Mouse (Mus musculus): ENCODE data around the gene Gm266. TPM values are rescaled to one million over a fixed set of nuclear protein-coding genes. Genes with fewer than 3 reads are reported as not detected.

Gene Gm266
- polyA plus RNA-seq, 1 experiment: not detected

DNA sequence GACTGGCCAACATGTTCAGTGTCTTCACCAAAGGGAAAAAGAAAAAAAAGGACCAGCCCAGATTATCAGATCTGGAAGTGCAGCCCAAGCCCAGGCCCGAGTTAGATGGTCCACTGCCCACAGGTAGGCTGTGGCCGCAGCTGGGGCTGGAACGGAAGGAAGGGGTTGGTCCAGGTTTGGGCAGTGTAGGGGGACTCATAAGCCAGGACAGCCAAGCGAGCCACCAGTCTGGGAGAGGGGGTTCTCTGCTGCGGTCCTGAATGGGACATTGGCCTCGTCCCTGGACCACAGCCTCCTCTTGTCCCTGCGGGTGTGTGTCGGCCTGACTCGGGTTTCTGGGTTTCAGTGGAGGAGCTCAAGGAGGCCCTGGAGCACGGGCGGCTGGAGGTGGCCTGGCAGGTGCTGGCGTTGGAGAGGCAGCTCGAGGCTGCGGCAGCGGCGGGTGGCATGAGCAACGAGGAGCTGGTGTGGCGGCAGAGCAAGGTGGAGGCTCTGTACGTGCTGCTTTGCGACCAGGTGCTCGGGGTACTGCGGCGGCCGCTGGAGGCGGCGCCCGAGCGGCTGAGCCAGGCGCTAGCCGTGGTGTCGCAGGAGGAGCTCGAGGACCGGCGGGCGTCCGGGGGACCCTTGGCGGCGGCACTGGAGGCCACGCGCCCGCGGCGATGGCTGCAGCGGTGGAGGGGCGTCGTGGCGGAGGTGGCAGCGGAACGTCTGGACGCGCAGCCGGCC, 40.3 kb downstream of the Gm266 start:
- 10% methylated on average over 52 of the region's 52 CpGs for WGBS

DNA sequence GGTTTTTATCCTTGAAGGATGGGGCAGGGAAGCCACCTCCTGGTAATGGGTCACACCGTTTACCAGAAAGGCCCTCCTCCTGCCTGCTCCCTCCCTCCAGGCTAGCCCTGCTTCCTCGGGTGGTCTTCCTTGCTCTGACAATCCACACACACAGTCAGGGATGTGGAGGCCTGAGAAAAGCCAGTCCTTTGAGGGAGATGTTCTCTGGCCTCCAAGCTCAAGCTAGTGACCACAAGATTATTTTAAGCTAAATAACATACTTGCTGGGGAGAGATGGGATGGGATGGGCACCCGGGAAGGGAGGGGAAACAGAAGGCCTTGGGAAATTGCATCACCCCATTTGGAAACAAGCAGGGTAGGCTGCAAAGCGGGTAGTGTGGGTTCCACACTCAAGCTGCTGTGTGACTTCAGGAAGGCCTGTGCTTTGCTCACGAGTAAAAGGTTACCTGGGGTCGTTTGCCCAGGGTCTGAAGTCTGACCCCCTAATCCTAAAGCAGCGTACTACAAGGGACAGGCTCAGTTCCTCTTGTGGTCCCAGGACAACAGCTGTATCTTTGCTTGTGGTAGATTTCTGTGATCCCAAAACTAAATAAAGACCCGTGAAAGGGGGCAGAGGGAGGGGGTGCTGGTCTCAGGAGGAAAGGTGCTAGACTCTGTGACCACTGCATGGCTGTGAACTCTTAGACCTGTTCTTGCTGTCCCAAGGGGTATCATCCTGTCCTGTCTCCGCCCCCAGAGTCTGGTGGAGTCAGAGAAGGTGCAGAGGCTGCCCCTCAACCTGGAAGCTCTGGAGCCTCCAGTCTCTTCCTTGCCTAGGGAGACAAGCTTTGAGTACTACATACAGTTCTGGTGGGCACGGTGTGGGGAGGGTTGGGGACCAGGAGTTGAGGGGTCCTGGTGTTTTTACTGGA, 41.4 kb downstream of the Gm266 start:
- no peak overlapping the region for H3K4me3 ChIP-seq (ENCODE audit: insufficient read depth, low read depth, low read length)
- peaks cover 37% of the 10 kb centered on the region for H3K4me1 ChIP-seq (ENCODE audit: control insufficient read depth, insufficient read depth, low read length)
- WGBS: 70% methylated on average over 10 of the region's 10 CpGs
- no peak overlapping the region for H3K27ac ChIP-seq (ENCODE audit: insufficient read depth, low read depth, low read length)
- TF ChIP-seq POLR2A (IDR thresholded peaks at IDR 0.05; ENCODE audit: insufficient read depth, low read depth, low read length) (no peak), CTCF (IDR thresholded peaks at IDR 0.05; ENCODE audit: insufficient read depth, low read depth, low read length) (no peak)

More for the DNA sequence above, 40.3 kb downstream of the Gm266 start:
- no peak overlapping the region for H3K4me3 ChIP-seq (ENCODE audit: insufficient read depth, low read depth, low read length)
- TF ChIP-seq CTCF (IDR thresholded peaks at IDR 0.05; ENCODE audit: insufficient read depth, low read depth, low read length) (no peak), POLR2A (IDR thresholded peaks at IDR 0.05; ENCODE audit: insufficient read depth, low read depth, low read length) (no peak)
- H3K4me1 ChIP-seq (ENCODE audit: control insufficient read depth, insufficient read depth, low read length): peaks cover 45% of the 10 kb centered on the region
- H3K27ac ChIP-seq (ENCODE audit: insufficient read depth, low read depth, low read length): no peak overlapping the region

DNA sequence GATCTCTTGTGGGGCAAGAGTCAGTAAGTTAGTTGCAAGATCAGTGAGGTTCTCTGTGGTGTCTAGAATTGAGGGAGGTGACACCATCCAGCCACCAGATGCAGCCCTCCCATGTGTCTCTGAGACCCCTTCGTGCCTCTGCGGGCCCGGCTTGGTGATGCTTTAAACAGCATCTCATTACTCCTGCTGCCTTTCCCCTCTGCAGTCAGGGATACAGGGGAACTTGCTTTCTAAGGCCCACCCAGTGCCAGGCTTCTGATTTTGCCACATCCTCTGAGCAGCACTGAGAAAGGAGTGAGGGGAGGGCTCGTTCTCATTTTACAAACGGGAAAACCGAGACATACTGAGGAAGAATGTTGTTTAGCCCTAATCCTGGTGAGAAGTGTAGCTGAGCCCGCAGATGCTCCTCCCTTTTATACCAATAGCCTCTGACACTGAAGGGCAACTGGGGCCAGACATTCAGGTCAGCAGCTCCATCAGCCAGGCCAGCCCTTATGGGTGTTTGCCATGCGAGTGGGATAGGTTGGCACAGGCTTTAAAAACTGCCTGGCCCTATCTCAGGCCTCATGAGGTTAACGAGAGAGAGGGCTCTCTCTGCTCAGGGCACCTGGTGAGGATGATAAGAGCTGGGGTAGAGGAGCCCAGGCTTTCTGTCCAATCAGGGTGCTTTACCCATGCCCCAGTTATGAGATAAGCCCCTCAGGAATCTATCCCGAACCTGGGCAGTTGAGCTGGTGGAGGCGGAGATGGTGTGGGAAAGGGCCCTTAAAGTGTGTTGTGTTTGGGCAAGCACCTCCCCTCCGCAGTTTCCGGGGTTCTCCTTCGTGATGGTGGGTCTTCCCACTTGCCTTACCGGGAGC, 42.4 kb downstream of the Gm266 start:
- Histone ChIP-seq H3K4me3 (ENCODE audit: insufficient read depth, low read depth, low read length) (no peak overlapping the region), H3K27ac (ENCODE audit: insufficient read depth, low read depth, low read length) (no peak overlapping the region), H3K4me1 (ENCODE audit: control insufficient read depth, insufficient read depth, low read length) (peaks cover 37% of the 10 kb centered on the region)
- WGBS: 61% methylated on average over 15 of the region's 15 CpGs
- no peak for TF ChIP-seq POLR2A (IDR thresholded peaks at IDR 0.05; ENCODE audit: insufficient read depth, low read depth, low read length)
- TF ChIP-seq CTCF (IDR thresholded peaks at IDR 0.05; ENCODE audit: insufficient read depth, low read depth, low read length): no peak

DNA sequence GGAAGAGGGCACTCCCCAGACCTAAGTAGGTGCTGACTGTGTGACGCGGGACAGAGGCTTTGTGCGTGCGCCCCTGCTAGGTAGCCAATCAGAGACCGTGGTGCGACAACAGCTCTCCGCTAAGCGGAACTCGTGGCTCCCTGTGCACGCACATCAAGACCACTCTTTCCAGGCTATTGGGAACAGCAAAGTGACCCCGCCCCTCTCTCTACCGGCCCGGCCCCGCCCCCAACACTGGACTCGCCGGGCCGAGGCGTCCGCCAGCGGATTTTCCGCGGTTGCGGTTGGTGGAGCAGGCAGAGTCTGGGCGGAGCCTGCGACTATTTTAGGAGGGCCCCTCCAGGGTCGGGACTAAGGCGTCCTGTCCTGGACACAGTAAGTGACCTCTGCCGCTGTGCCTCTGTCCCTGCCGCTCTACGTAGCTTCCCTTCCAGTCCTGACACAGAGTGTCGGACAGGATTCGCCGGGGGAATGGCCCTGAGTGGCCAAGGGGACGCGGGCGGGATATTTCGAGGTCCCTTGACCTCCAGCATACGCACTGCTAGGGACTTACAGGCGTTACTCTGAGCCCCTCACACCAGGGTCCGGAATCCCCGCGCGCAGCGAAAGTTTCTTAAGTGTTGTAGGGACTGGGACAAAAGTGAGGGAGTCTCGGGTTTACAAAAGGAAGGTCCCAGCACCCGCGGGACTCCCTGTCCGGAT, 43.2 kb downstream of the Gm266 start, which contains the start of gene Tnfaip2:
Tnfaip2 (plus strand) TSS at position 161 of the 702 bp plus-strand sequence.
- whole genome bisulfite sequencing: 6% methylated on average over 48 of the region's 48 CpGs
- Histone ChIP-seq H3K4me1 (ENCODE audit: control insufficient read depth, insufficient read depth, low read length) (peaks cover 37% of the 10 kb centered on the region), H3K27ac (ENCODE audit: insufficient read depth, low read depth, low read length) (no peak within 1 kb of the TSS), H3K4me3 (ENCODE audit: insufficient read depth, low read depth, low read length) (peak within 1 kb of the TSS; percentile 18)
- TF ChIP-seq POLR2A (IDR thresholded peaks at IDR 0.05; ENCODE audit: insufficient read depth, low read depth, low read length): no peak
- no peak for TF ChIP-seq CTCF (IDR thresholded peaks at IDR 0.05; ENCODE audit: insufficient read depth, low read depth, low read length)

DNA sequence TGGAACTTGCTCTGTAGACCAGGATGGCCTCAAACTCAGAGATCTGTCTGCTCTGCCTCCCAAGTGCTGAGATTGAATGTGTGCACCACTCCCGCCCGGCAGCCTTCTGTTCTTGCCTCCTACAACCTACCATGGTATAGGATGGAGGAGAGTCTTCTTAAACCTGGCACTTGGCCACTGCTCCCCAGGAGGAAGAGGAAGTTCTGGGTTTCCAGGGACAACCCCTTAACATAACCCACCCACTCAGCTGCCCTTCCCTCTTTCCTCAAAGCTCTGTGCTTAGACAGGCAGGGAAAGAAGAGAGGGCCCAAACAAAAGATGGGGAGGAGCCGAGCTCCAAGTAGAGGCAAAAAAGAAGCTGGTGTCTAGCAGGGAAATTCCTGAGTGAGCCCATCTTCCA, 44.1 kb downstream of the Gm266 start:
- H3K4me3 ChIP-seq (ENCODE audit: insufficient read depth, low read depth, low read length): no peak overlapping the region
- H3K27ac ChIP-seq (ENCODE audit: insufficient read depth, low read depth, low read length): no peak overlapping the region
- peaks cover 36% of the 10 kb centered on the region for H3K4me1 ChIP-seq (ENCODE audit: control insufficient read depth, insufficient read depth, low read length)
- TF ChIP-seq POLR2A (IDR thresholded peaks at IDR 0.05; ENCODE audit: insufficient read depth, low read depth, low read length) (no peak), CTCF (IDR thresholded peaks at IDR 0.05; ENCODE audit: insufficient read depth, low read depth, low read length) (no peak)
- WGBS: 53% methylated on average over 3 of the region's 3 CpGs

DNA sequence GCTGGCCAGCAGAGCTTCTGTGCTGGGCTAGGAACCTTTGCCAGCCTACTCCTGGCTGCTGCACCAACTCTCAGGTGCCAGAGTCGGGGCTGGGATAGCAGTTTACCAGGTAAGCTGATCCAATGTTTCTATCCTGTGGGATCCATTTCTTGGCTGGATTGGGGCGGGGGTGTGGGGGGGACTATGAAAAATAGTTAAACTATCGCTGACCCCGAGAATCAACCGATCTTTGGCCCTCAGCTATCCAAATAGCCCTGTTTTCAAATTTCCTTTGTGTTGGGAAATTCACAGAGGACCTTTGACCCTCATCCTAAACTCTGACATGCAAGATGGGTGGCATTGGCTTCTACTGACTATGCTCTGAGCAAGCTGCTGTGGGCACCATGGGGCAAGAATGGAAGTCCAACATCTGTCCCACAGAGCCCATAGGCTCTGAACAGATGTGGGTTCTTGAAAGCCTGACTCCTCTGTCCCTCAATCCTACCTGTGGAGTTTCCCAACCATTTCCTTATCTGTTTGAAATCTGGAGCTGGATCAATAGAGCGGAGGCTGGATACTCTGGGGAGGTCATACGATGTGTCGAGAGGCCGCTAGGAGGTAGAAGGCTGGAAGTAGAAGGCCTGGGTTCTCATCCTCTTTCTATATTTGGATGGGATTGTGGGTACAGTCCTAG, 44.8 kb downstream of the Gm266 start:
- TF ChIP-seq CTCF (IDR thresholded peaks at IDR 0.05; ENCODE audit: insufficient read depth, low read depth, low read length): no peak
- no peak for TF ChIP-seq POLR2A (IDR thresholded peaks at IDR 0.05; ENCODE audit: insufficient read depth, low read depth, low read length)
- Histone ChIP-seq H3K27ac (ENCODE audit: insufficient read depth, low read depth, low read length) (no peak overlapping the region), H3K4me1 (ENCODE audit: control insufficient read depth, insufficient read depth, low read length) (peaks cover 32% of the 10 kb centered on the region), H3K4me3 (ENCODE audit: insufficient read depth, low read depth, low read length) (no peak overlapping the region)
- 94% methylated on average over 9 of the region's 9 CpGs for WGBS

DNA sequence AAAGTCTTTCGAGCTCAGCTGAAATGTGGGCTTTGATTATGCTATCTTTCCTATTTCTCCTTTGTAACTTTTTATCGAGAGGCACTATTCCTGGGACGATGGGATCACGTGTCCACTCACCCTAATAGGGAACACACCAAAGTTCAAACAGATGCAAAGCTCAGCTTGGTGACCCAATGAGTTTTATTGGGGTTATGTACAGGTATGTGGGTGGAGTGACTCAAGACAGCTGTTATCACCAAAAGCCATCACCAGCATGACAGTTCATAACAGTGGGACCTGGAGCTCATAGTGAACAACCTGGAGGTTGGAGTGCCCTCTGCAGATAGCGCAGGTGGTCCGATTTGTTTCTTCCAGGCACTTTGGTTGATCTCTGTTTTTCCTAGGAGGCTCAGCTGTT, 46.8 kb downstream of the Gm266 start:
- TF ChIP-seq POLR2A (IDR thresholded peaks at IDR 0.05; ENCODE audit: insufficient read depth, low read depth, low read length) (no peak), CTCF (IDR thresholded peaks at IDR 0.05; ENCODE audit: insufficient read depth, low read depth, low read length) (no peak)
- 88% methylated on average over 6 of the region's 6 CpGs for WGBS
- no peak overlapping the region for H3K4me3 ChIP-seq (ENCODE audit: insufficient read depth, low read depth, low read length)
- peaks cover 24% of the 10 kb centered on the region for H3K4me1 ChIP-seq (ENCODE audit: control insufficient read depth, insufficient read depth, low read length)
- no peak overlapping the region for H3K27ac ChIP-seq (ENCODE audit: insufficient read depth, low read depth, low read length)

Measured in olfactory bulb, adult 2 months (tissue).